Mouse (Mus musculus): Measurements from ENCODE around the gene Ccdc137.

Ccdc137 gene

DNA sequence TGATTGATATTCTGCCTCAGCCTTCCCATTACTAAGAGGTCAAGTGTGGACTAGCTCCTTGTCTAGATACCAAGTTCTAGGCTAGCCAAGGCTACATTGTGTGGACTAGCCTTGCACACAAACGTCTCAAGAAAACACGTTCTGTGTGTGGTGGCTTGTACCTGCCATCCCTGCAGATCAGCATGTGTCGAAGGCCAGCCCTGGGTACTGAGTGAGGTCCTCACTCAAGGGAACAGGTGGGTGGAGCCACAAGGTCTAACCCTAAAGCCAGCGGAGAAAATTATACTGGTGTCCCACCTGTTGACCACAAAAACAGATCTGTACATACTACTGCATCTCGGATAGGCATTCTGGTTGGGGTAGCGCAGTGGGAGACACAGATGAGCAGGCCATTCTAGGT lies 42.0 kb downstream of the Ccdc137 start:
- no peak for DNase-seq (ENCODE audit: low spot score)

- no peak for DNase-seq (ENCODE audit: low spot score)
These were observed 42.4 kb downstream of the Ccdc137 start for GRCm38 (mm10) chr11:120500357-120500756.

DNA sequence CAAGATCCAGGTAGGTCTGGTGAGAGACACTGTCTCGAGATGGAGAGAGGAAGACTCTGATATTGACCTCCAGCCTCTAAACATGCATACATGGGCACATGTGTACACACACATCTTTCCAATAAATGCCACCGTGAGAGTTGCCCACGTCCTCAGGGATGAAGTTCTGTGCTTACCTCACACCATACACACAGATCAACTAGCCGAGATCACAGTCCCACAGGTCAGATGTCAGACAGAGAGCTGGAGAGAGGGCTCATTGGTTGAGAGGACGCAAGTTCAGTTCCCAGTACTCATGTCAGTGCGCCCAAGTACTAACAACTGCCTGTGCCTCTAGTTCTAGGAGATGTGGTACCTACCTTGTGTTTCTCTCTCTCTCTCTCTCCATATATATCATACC lies 43.1 kb downstream of the Ccdc137 start:
- DNase-seq (ENCODE audit: low spot score), result no peak

GRCm38 (mm10) chr11:120501701-120502100 lies 43.8 kb downstream of the Ccdc137 start:
- DNase-seq (ENCODE audit: low spot score), result no peak

- no peak for DNase-seq (ENCODE audit: low spot score)
These were observed 47.7 kb downstream of the Ccdc137 start for GRCm38 (mm10) chr11:120505661-120506060.

- no peak for DNase-seq (ENCODE audit: low spot score)
These were observed 49.0 kb downstream of the Ccdc137 start for GRCm38 (mm10) chr11:120506899-120507298.

DNA sequence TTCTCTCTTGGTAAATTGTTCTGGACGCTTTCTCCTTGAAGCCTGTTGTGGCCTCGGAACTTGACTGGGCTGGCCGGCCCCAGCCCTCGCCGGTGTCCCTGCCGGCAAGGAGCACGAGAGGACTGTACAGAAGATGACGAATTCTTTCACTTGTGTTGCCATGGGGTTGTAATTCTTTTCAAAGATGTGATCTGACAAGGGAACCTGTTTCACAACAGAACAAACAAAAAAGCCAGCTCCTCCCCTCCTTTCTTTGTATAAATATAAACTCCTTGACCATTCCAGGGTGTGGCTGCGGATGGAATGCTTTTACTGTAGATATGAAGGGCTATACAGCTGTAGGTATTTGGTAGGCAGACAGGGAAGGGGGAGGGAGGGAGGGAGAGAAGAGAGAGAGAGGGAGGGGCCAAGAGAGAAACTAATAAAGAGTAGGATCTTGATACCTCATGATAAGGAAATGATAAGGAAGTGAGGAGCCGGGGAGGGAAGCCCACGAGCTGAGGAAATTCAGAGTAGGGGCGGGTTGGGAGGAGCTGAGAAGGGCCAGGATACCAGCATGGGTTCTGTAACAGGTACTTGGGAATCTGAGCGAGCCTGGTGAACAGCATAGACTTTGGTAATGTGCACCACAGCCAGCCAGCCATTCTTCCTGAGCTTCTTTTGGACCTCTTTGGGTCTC lies 49.8 kb downstream of the Ccdc137 start:
- DNase-seq (ENCODE audit: low spot score), result no peak

DNA sequence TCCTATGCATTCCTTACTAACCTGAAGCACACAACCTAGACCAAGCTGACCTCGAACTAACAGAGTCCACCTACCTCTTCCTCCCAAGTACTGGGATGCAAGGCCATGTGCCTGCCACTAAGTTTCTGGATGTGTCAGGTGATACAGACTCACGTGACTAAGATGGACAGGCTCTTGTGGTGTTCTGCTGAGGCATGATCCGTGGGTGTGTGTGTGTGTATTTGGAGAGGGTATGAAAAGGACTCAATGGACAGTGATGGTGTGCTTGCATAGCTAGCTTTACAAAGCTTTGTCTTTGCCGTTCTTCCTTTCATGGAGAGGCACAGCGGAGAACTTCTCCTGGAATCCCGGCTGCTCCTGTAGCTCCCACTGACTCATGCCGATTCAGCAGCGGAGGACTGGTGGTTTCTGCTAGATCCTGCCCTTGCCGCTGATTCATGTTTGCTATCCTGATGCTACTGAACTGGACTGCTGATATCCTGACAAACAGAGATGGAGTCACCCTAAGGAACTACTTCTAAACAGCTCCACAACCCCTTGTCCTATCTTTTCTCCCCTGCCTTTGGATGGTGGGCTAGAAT lies 50.5 kb downstream of the Ccdc137 start:
- DNase-seq (ENCODE audit: low spot score), result no peak

DNA sequence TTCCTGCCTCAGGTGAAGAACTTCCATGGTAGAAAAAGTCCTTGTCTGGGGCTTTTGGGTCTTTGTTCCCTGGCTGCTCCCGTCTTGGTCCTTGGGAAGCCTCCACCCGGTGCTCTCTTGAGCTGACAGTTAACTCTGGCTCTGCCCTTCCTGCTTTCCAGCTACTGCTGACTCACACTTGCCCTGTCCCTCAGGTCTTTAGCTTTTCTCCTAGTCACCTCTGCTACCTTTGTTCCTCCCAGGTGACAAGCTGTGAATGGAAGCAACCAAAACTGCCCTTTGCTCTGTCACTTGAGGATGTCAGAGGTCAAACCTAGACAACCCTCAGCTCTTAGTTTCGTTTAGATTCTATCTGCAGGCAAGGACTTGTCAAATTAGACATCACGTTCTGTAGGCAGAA lies 52.0 kb downstream of the Ccdc137 start:
- no peak for DNase-seq (ENCODE audit: low spot score)

GRCm38 (mm10) chr11:120510375-120511030 lies 52.6 kb downstream of the Ccdc137 start:
- no peak for DNase-seq (ENCODE audit: low spot score)

DNA sequence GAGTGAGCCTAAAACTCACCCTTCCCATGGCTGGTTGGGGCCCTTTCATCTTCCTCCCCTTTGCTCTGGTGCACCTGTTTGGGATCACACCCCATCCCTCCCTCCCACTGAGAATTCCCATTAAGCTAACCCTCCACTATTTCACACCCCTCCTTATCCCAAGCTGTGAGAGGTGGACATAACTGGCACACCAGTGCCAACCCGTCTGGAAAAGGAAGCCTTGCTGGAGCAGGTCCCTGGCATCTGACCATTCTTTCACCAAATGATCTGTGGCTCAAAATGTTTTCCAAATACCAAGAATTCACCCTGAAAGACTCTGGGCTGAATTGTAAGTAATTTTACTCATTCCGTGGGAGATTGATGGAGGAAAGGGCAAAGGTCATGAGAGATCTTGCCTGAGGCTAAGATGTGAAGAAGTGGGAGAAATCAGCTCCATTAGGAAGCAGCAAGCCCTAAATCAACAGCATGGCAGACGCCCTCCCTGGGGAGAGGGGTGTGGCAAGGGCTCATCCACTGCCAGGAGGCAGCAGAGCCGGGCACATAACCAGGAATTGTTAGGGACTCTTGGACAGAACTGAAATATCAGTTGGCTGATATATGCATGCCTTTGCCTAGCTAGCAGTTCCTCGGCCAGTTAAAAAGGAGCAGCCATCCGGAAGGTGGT lies 55.0 kb downstream of the Ccdc137 start:
- DNase-seq (ENCODE audit: low spot score), result no peak

All from left cerebral cortex, adult 11 months (tissue).